Mouse (Mus musculus) lung, adult 10 weeks (tissue): Measurements from ENCODE around the gene Asb2. TPM values are rescaled to one million over a fixed set of nuclear protein-coding genes. Genes with fewer than 3 reads are reported as not detected.

Source experiments
- polyA plus RNA-seq: library from polyadenylated mRNA; stranded (reverse); fragments of 350-450 nt; fragmentation: Illumina TruSeq; extraction: RNeasy Lipid Tissue Mini Kit (QIAGEN cat#74804); gene quantifications from one replicate; pipeline ENCODE4 v1.2.3, GENCODE M21; 2014; ENCODE audit warnings: low read depth, low replicate concordance; ENCODE audit not compliant: insufficient read depth

The Asb2 gene
- 6.2 TPM for polyA plus RNA-seq

DNA sequence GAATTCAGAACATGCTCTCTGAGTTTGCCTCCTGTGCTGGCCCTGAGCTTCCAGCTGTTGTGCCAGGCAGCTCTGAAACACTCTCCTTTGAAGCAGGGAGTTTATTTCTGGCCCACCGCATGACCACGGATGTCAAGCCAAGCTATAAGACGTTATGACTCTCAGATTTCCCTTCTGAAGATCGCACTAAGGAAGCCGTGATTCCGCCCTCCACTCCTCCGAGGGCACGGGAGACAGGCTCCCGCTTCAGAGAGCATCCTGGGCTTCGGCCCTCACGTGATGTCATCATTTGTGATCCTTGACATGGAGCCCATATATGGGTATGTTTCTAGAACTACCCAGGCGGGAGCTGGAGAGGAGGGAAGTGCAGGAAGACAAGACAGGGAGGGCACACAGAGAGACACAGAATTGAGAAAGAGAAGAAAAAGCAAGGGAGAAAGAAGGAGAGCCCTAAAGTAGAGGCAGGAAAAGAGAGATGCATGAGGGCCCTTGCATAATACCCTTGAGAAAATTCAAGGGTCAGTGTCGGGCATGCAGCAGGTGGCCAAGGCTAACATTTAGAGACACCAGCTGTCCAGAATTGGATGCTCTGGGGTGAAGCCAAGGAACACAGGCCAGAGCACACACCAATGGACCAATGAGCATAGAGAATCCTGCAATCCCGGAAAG lies at the start of gene Asb2:
Gene Asb2, minus strand, starts transcription at position 256 of the 669 bp plus-strand sequence.

DNA sequence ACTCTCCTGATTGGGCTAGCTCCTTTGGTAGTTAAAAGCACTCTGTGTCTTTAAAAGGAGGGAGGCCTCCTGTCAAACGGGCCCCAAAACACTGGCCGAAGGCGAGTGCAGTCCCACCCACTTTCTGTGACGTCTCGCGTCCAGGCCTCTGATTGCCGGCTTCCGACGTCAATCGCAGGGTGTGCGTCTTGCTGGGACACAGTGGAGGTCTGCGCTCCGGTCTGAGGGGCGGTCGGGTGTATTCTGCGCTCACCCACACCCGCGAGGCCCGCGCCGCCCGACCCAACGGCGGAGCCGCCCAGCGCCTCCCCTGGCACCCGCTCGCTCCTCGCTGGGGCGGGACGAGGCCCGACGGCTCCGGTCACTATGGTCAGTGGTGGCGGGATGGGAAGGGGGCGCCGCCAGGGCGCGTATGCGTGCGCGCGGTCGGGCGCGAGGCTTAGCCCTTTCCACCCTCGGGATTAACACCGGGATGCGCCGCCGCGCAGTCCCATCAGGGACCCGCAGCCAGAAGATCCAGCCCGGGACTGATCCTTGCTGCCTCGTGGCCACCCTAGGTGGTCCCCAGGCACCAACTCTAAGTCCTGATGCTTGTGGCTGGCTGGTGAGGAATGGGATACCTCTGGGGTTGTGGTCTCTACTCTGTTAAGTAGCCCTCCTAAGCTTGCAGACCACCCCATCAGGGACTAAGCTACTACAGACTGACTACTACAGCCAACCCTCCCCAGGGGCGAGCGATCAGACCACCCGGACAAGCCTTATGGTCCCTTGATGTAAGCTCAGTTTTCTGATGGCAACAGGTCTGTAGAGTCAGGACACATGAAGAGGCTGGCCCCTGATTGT lies 32.9 kb upstream of the Asb2 start, which contains the start of gene Otub2:
Gene Otub2, plus strand, starts transcription at position 178 of the 843 bp plus-strand sequence.

DNA sequence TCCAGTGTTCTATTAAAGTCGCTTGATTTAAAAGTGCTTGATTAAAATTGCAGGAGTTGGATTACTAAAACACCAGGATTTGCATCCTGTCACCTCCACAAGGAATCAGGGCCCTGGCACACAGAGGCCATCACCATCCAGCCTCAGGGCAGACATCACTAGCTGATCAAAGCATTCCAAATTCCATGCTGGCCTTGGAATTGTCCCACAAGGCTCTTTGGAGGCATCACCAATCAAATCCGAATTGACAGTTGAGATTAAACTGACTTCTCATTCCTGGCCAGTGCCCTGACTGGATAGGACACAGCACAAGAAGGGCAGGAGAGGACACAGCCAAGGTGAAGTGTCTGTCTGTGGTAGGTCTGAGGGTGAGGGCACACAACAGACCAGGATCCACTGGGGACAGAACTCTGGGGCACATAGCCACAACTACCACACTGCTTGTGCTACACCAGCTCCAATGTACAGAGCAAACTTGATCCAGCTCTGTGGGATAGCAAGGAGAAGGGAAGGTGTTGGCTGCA lies 45.0 kb downstream of the Asb2 start, which contains the start of gene Fam181a:
Gene Fam181a, plus strand, starts transcription at position 232 of the 524 bp plus-strand sequence.

Other genes starting within 250 kb of the Asb2 start
- gene Prima1, start 113.9 kb downstream of the Asb2 start, polyA plus RNA-seq = 0.38 TPM
- 0.77 TPM for gene Fam181a, start 45.0 kb downstream of the Asb2 start, polyA plus RNA-seq
- 4.2 TPM for gene Otub2, start 32.7 kb upstream of the Asb2 start, polyA plus RNA-seq
- gene 9330161L09Rik, start 51.8 kb upstream of the Asb2 start, polyA plus RNA-seq = 0.25 TPM
- gene Ddx24, start 69.8 kb upstream of the Asb2 start, polyA plus RNA-seq = 40.4 TPM
- 253 TPM for gene Ifi27, start 78.2 kb upstream of the Asb2 start, polyA plus RNA-seq
- gene Ifi27l2a, start 87.7 kb upstream of the Asb2 start, polyA plus RNA-seq = 865 TPM
- 0.30 TPM for gene Ifi27l2b, start 101.2 kb upstream of the Asb2 start, polyA plus RNA-seq
- 2.8 TPM for gene Ppp4r4, start 176.3 kb upstream of the Asb2 start, polyA plus RNA-seq